Mouse (Mus musculus) cortical plate, adult 2 months (tissue): ENCODE results near the gene Apoa4. TPM values are rescaled to one million over a fixed set of nuclear protein-coding genes. Genes with fewer than 3 reads are reported as not detected.

Source experiments
- H3K27ac ChIP-seq: fragments of 200-500 bp; 2 replicates; pipeline ENCODE4 v1.5.1; 2012; ENCODE audit warnings: low read length, control low read depth, inconsistent platforms; ENCODE audit not compliant: insufficient read depth
- H3K4me1 ChIP-seq: fragments of 200-500 bp; 2 replicates; pipeline ENCODE4 v1.6.1; 2011; ENCODE audit warnings: low read length; ENCODE audit not compliant: control insufficient read depth, insufficient read depth
- H3K4me3 ChIP-seq: fragments of 200-500 bp; 2 replicates; pipeline ENCODE4 v1.5.1; 2011; ENCODE audit warnings: mild to moderate bottlenecking, low read length, control low read depth; ENCODE audit not compliant: insufficient read depth
- CTCF ChIP-seq: fragments of 200-500 bp; IDR thresholded peaks from 2 replicates; pipeline ENCODE4 v1.5.1; 2011; ENCODE audit warnings: mild to moderate bottlenecking, control low read depth, low read length; ENCODE audit not compliant: insufficient read depth; ENCODE audit errors: extremely low read depth
- POLR2A ChIP-seq: fragments of 200-500 bp; IDR thresholded peaks from 2 replicates; pipeline ENCODE4 v1.6.1; 2011; ENCODE audit warnings: mild to moderate bottlenecking, low read length, control low read depth; ENCODE audit not compliant: insufficient read depth; ENCODE audit errors: extremely low read depth
- polyA plus RNA-seq: library from polyadenylated mRNA; depleted of rRNA; stranded (reverse); fragments of >200 nt; gene quantifications from 2 replicates; pipeline ENCODE4 v1.2.3, GENCODE M21; 2012

Apoa4 gene
- polyA plus RNA-seq, 1 experiment = 0.04 TPM

DNA sequence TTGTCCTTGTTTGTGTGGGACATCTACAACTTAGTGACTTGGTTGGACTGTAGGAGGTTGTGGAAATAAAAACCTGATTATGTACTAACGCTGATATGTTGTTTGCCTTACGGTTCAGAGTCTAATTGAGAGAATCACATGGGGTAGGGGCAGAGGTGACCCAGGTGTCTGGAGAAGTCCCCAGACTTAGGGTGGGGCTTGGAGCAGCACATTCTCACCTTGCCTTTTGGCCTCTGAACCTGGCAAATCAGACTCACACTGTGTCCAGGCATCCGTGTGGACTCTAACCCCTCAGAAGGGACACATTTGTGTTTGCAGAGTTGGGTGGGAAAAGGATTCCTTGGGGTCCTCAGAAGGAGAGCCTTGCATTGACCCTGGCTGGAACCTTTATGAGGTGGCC is 16.4 kb upstream of the Apoa4 start:
- TF ChIP-seq POLR2A (no peak), CTCF (no peak)
- H3K4me1 ChIP-seq = no peaks in the 10 kb centered on the region
- H3K27ac ChIP-seq = no peak overlapping the region
- no peak overlapping the region for H3K4me3 ChIP-seq

DNA sequence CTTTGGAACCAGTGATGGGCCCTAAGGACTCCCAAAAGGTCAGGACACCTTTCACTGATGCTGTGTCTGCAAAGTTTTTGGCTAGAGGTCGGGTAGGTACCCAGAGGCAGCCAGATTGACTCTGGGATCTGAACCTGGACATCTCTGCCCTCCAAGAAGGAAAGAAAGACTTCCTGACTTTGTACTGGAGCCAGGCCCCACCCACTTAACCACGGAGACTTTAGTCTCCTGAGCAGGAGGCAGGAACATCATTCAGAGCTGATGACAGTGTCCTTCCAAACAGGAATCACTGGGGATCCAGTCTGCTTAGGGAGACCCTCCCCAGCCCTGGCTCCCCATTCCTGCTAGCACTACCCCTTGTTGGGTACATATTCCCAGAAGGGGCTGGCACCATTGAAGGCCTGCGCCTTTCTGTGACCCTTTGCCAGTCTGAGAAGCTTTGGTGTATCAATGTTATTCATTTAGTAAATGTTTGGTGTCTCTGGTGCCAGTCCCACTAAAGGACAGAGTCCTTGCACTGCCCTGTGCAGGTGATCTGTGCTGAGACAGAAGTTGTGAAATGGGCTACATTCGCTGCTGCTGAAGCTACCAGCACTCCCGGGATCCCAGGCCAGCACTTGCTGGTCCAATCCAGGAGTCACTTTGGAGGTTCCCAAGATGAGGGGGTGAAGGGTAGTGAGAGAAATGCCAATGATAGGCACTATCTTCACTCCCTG is 15.4 kb upstream of the Apoa4 start:
- TF ChIP-seq CTCF = no peak
- TF ChIP-seq POLR2A = no peak
- H3K4me1 ChIP-seq = no peaks in the 10 kb centered on the region
- H3K4me3 ChIP-seq = no peak overlapping the region
- H3K27ac ChIP-seq = no peak overlapping the region

DNA sequence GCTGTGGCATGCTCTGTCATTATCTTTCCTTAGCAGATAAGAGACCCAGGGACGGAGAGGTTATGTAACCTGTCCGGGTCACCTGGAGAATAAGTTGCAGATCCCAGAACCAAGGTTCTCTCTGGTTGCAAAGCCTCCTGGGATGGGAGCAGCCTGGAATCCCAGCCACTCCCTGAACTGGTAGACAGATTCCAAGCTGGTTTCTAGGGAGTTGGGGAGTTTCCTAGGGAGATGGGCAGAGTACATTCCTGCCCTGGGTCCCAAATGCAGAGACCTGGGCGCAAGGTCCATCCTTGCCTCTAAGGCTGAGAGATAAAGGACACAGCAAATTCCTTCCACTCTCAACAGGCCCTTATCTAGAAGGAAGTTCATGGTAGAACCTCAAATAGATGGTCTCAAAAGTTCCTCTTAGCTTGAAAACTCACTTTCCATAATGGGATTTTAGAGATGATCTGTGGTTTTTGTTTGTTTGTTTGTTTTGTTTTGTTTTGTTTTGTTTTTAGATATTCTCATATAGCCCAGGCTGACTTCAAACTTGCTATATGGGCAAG is 13.4 kb upstream of the Apoa4 start:
- Histone ChIP-seq H3K4me3 (no peak overlapping the region), H3K27ac (no peak overlapping the region)
- no peak for TF ChIP-seq CTCF
- TF ChIP-seq POLR2A = no peak

DNA sequence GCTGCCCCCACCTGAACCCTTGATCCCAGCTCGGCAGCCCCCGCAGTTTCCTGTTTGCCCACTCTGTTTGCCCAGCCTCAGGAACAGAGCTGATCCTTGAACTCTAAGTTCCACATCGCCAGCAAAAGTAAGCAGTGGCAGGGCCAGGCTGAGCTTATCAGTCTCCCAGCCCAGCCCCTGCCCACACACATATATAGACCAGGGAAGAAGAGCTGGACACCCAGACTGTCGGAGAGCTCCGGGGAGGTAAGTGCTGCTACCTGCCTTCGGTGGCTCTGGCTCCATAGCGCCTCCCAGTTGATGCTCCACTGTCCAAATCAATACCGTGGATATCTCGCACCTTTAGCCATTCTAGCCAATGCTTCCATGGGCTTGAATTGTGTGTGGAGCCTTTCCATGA is 12.0 kb upstream of the Apoa4 start, which contains the start of gene Apoa1:
Apoa1 (plus strand) TSS at position 90 of the 400 bp plus-strand sequence.
- H3K27ac ChIP-seq = no peak within 1 kb of the TSS
- no peaks in the 10 kb centered on the region for H3K4me1 ChIP-seq
- TF ChIP-seq CTCF (no peak), POLR2A (no peak)
- H3K4me3 ChIP-seq = no peak within 1 kb of the TSS; the same call in 1 of the 2 replicates

More for the DNA sequence above, 13.4 kb upstream of the Apoa4 start:
- no peaks in the 10 kb centered on the region for H3K4me1 ChIP-seq

DNA sequence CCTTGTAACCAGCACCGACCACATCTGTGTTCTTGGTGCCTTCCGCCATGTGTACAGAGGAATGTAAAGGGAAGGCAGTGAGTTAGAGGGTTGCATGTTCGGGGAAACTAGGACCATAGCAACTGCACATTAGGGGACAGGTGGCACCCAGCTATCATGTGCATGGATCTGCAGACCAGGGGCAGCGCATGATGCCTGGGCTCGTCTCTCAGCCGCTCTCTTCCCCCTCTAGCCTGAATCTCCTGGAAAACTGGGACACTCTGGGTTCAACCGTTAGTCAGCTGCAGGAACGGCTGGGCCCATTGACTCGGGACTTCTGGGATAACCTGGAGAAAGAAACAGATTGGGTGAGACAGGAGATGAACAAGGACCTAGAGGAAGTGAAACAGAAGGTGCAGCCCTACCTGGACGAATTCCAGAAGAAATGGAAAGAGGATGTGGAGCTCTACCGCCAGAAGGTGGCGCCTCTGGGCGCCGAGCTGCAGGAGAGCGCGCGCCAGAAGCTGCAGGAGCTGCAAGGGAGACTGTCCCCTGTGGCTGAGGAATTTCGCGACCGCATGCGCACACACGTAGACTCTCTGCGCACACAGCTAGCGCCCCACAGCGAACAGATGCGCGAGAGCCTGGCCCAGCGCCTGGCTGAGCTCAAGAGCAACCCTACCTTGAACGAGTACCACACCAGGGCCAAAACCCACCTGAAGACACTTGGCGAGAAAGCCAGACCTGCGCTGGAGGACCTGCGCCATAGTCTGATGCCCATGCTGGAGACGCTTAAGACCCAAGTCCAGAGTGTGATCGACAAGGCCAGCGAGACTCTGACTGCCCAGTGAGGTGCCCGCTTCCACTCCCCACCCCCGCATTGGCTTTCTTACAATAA is 10.7 kb upstream of the Apoa4 start:
- Histone ChIP-seq H3K27ac (no peak overlapping the region), H3K4me3 (peak overlapping the region; percentile 44), H3K4me1 (no peaks in the 10 kb centered on the region)
- peak; percentile 65 for TF ChIP-seq CTCF
- TF ChIP-seq POLR2A = peak; percentile 73; the same call in 1 of the 2 replicates

DNA sequence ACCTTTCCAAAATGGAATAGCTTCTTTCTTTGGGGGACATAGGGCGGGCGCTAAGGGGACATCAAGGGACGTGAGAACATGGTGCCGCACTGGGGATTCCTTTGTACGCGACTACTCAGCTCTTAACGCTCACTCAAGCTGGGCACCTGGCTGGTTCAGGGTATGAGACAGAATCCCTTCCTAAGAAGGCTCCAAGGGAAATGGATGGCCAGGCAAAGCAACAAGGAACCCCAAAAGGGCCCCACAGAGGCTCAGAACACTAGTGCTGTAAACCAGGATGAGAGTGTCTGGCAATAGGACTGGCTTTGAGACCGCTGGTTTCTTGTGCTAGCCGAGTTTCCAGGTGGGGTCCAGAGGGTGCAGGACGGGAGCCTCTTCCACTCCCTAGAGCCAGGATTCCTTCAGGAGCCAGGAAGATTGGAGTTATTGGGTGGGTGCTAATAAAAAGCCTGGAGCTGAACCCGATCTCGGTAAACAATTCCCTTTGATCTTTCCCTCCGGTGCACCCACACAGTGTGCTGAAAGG is 10.0 kb upstream of the Apoa4 start:
- Histone ChIP-seq H3K27ac (no peak overlapping the region), H3K4me1 (no peaks in the 10 kb centered on the region), H3K4me3 (peak overlapping the region; percentile 44)
- no peak for TF ChIP-seq POLR2A
- no peak for TF ChIP-seq CTCF

DNA sequence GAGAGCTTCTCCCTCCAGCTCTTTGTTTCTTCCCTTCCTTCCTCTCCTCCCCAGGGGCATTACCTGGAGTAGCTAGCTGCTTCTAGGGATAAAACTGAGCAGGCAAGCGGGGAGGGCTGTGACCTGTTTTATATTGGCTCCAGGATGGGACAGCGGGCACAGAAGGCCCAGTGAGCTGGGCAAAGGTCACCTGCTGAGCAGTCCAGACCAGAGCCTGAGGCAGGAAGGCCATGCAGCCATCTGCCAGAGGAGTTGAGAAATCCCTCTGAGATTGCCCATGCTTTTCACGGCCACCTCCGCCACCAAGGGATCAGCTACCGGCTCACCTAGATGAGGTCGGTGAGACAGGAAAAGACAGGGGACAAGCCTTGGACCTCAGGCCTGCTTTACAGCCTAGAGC is 5.3 kb upstream of the Apoa4 start:
- H3K27ac ChIP-seq = no peak overlapping the region
- H3K4me1 ChIP-seq = no peaks in the 10 kb centered on the region
- TF ChIP-seq POLR2A (no peak), CTCF (no peak)
- no peak overlapping the region for H3K4me3 ChIP-seq

DNA sequence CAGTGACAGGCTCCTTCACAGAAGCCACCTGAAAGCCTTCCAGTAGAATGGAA is 5.1 kb upstream of the Apoa4 start, which contains the start of gene Apoc3:
Apoc3 (minus strand) TSS at position 41 of the 53 bp plus-strand sequence.
- Histone ChIP-seq H3K4me1 (no peaks in the 10 kb centered on the region), H3K27ac (no peak within 1 kb of the TSS), H3K4me3 (no peak within 1 kb of the TSS)
- TF ChIP-seq POLR2A (no peak), CTCF (no peak)

DNA sequence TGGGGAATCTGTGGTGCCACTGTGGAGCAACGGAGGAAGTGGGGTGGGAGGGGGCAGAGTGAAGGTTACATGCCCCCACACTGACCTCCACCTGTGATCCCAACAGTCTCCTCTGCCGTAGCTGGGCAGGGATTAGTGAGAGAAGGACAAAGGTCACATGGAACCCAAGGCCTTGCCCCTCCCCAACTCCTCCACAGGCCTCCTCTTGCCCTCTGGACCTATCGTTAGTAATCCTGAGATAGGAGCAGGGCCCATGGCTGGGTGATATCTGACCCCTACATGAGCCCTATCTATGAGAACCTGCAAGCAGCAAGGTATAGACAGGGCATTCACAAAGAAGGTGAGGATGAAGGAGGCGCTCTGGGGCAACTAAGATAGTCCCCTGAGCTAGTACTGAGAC is 4.8 kb upstream of the Apoa4 start:
- no peaks in the 10 kb centered on the region for H3K4me1 ChIP-seq
- H3K4me3 ChIP-seq = no peak overlapping the region
- no peak for TF ChIP-seq POLR2A
- TF ChIP-seq CTCF = no peak
- no peak overlapping the region for H3K27ac ChIP-seq
